Mouse (Mus musculus) lung, adult 2 months (tissue): ENCODE data around the gene Bst1. TPM values are rescaled to one million over a fixed set of nuclear protein-coding genes. Genes with fewer than 3 reads are reported as not detected.
A peak's percentile ranks its signal among the peaks of the same experiment; 100 is the strongest.

Source experiments
- DNase-seq: peaks from one replicate; pipeline ENCODE4 v3.0.0; 2022
- H3K4me1 ChIP-seq: fragments of 200-500 bp; 2 replicates; pipeline ENCODE4 v1.6.1; 2011; ENCODE audit warnings: low read length; ENCODE audit not compliant: control insufficient read depth, insufficient read depth
- H3K4me3 ChIP-seq: fragments of 200-500 bp; replicated peaks from 2 replicates; pipeline ENCODE3; 2011; ENCODE audit warnings: low read depth, mild to moderate bottlenecking, control low read depth, low read length; ENCODE audit errors: extremely low read depth
- CTCF ChIP-seq: fragments of 200-500 bp; IDR thresholded peaks from 2 replicates; pipeline ENCODE4 v1.5.1; 2011; ENCODE audit warnings: mild to moderate bottlenecking, low read length, control low read depth; ENCODE audit not compliant: insufficient read depth
- POLR2A ChIP-seq: fragments of 200-500 bp; IDR thresholded peaks from 2 replicates; pipeline ENCODE4 v1.6.1; 2011; ENCODE audit warnings: low read depth, mild to moderate bottlenecking, control low read depth, low read length, borderline replicate concordance; ENCODE audit errors: extremely low read depth
- WGBS: fragments of 180-500 bp; shearing (Covaris S2); methylation state at CpG from one replicate; pipeline ENCODE4 v1.1.7; 2018; 5-methylcytosine and 5-hydroxymethylcytosine counted together
- polyA plus RNA-seq: library from polyadenylated mRNA; depleted of rRNA; stranded (reverse); fragments of >200 nt; gene quantifications from 2 replicates; pipeline ENCODE4 v1.2.3, GENCODE M21; 2012; rRNA removed

Gene Bst1
- polyA plus RNA-seq, 1 experiment = 8.4 TPM

DNA sequence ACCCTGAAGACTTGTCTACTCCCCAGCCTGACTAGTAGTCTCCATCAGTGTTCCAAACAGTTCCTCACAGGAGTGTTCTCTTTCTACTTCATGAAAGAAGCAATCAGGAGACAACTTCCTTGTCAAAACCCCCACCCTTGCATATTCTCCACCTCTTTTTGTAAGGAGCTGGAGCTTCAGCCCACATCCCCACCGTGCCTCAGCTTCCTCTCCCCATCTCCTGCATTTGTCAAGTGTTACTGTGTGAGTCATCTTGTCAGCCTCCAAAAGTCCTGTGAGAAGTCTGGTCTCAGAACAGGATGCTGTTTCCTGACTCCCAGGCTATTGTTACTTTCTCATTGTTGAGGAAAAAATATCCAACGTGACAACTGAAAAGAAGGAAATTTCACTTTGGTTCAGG, 46.6 kb downstream of the Bst1 start:
- no peak for DNase-seq

DNA sequence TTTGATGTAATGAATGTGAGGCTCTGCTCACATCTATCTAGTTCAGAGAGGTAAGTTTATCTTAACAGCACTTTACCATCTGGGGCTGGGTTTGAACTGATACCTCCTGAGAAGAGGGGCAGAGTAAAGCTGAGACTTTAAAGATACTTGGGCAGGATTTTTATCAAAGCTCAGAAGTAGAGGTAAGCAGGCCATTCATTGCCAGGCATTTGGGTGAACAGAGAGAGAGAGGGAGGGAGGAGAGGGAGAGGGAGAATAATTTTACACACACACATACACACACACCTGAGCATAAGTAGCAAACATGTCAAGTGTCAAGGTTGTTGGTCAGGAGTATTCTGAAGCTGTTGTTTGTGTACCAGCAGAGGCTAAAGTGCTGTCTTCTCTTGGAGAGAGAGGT, 49.6 kb downstream of the Bst1 start, which contains the start of gene Cd38:
TSS of gene Cd38 (plus strand) at position 301 of the 400 bp plus-strand sequence.
- no peak for DNase-seq

More for the DNA sequence above, 46.6 kb downstream of the Bst1 start:
- Histone ChIP-seq H3K4me3 (no peak overlapping the region), H3K4me1 (no peaks in the 10 kb centered on the region; the same call in 1 of the 2 replicates)
- TF ChIP-seq CTCF (no peak), POLR2A (no peak)
- WGBS = 56% methylated on average over 2 of the region's 2 CpGs

DNA sequence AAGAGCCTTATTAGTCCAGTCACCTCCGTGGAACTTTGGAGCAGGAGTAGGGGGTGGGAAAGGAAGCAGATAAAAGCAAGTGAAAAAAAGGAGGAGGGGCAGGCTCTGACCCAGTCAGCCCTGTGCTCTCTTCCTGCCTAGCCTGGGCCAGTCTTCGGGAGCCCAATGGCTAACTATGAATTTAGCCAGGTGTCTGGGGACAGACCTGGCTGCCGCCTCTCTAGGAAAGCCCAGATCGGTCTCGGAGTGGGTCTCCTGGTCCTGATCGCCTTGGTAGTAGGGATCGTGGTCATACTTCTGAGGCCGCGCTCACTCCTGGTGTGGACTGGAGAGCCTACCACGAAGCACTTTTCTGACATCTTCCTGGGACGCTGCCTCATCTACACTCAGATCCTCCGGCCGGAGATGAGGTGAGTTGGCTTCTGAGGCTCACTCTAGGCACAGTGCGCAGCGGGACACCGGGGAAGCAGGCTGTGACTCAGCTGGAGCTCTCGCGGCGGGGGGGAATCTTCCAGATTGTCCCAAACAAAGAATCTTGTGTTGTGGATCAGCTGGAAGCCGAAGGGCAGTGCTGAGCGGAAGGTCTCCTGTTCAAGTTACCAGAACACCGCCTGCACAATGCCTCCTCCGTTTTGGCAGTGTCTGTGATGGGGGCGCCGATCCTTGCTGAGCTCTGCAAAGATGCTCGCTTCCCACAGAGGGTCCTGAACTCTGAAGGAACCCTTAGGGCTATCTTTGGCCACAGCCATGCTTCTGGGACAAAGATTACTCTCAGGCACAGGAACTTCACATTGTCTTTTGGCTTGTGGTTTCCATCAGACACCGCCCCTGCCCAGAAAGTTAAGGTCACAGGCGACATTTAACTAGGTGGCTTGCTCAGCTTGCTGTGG, 50.3 kb downstream of the Bst1 start:
- peak; percentile 43 for DNase-seq
- 3% methylated on average over 28 of the region's 28 CpGs for WGBS
- peak overlapping the region; percentile 82 for H3K4me3 ChIP-seq
- H3K4me1 ChIP-seq = peaks cover 2% of the 10 kb centered on the region; the same call in 1 of the 2 replicates
- TF ChIP-seq POLR2A (peak; percentile 44; the same call in 1 of the 2 replicates), CTCF (no peak)

More for the DNA sequence above, 49.6 kb downstream of the Bst1 start, which contains the start of gene Cd38:
- peak within 1 kb of the TSS; percentile 82 for H3K4me3 ChIP-seq
- TF ChIP-seq CTCF = no peak
- no peak for TF ChIP-seq POLR2A
- H3K4me1 ChIP-seq = peaks cover 2% of the 10 kb centered on the region; the same call in 1 of the 2 replicates

DNA sequence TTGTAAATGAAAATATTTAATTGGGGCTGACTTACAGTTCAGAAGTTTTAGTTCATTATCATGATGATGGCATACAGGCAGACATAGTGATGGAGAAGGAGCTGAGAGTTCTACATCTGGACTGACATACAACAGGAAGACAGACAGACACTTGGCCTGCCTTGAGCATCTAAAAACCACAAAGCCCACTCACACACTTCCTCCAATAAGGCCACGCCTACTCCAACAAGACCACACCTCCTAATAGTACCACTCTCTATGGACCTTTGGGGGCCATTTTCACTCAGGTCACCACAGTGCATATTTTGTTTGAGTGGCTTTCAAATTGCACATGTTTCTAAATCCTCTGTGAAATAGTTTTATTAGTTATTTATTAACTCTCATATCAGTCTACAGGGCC, 53.2 kb downstream of the Bst1 start:
- DNase-seq = no peak
- no peak for TF ChIP-seq CTCF
- TF ChIP-seq POLR2A = no peak
- WGBS = 63% methylated on average over 1 of the region's 1 CpGs
- Histone ChIP-seq H3K4me1 (peaks cover 2% of the 10 kb centered on the region; the same call in 1 of the 2 replicates), H3K4me3 (no peak overlapping the region)

DNA sequence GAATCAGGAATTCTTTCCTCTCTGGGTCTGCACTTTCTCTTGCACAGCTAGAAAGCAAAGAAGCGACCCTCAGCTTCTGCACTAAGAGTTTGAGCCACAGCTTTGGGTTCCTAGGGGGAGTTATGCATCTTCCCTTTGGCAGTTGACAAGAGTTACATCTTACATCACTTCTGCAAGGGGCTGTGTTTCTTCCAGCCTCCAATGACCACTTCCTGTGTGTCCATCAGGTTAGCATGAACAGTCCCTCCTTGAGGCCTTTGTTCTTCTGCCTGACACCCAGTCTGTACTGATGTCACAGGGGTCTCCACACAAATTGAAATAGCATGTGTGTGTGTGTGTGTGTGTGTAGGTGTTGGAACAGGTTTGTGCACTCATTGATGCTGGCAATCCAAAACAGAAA, 54.0 kb downstream of the Bst1 start:
- Histone ChIP-seq H3K4me1 (peaks cover 2% of the 10 kb centered on the region; the same call in 1 of the 2 replicates), H3K4me3 (no peak overlapping the region)
- no peak for DNase-seq
- TF ChIP-seq CTCF (no peak), POLR2A (no peak)
- 59% methylated on average over 1 of the region's 1 CpGs for WGBS

DNA sequence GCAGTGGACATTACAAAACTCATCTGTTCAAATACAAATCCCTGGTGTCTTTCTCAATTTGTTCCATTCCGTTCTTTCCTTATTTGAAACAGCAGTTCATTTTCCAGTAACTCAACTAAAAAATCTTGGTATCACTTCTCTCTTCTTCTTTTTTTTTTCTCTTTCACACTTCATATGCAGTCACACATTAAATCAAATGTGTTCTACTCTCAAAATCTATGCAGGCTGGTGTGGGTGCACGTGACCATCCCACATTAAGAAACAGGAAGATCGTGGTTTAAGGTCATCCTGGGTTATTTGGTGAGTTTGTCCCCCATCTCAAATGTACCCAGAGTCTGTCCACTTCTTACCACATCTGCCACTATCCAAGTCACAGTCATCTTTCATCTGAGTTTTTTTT, 63.3 kb downstream of the Bst1 start:
- Histone ChIP-seq H3K4me1 (peaks cover 3% of the 10 kb centered on the region), H3K4me3 (no peak overlapping the region)
- TF ChIP-seq CTCF = no peak
- no peak for TF ChIP-seq POLR2A
- WGBS = 72% methylated on average over 3 of the region's 3 CpGs
- DNase-seq = no peak

DNA sequence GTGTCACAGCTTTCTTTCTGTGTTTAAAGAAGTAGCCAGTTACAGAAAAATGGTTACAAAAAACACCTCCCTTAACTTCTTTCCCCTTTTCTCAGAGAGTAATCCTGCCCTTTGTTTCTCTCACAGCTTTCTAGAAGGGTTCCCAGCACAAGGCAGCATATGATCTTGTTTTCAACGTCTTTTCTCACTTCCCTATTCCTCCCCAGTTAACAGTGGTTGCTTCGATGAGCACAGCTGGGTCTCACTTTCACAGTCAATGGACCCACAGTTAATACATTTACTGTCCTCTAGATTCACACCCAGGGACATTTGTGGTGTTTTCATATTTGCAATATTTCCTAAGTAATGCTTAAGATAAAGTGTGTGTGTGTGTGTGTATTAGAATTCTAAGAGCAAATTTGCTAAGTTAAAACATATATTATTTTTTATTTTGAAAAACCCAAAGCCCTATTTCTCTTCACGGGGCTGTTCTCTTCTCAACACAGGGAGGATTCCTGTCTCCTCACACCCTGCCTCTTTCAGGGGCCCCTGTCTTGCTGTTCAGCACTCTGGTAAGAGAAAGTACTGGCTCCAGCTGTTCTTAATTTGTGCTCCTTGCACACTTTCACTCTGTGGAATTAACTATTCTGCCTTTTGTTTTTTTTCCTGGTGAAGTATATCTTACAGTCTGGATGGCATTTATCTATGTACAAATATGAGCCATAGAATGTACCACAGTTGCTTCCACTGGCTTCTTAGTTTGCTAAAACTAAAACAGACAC, 66.6 kb downstream of the Bst1 start:
- DNase-seq = no peak
- WGBS = 33% methylated on average over 3 of the region's 3 CpGs

DNA sequence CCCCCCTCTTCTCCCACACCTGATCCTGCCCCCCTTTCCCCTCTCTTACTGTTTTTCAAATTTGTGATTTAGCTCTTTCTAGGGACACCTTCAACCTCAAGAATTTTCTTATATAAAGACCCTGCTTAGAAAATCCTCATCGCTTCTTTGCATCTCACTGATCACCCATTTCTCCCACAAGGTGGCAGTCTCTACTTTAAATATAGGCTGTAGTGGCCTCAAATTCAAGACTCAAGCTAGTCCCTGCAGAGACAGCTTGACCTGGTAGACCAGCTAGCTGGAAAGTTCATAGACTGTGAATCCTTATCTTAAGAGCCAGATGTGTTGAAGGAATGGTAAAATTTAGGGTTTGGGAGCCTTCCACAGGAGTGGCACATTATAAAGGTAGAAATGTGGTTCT, 73.7 kb downstream of the Bst1 start:
- DNase-seq = no peak
- TF ChIP-seq POLR2A (no peak), CTCF (no peak)
- H3K4me1 ChIP-seq = peaks cover 2% of the 10 kb centered on the region; the same call in 1 of the 2 replicates
- H3K4me3 ChIP-seq = no peak overlapping the region
- WGBS = 28% methylated on average over 1 of the region's 1 CpGs

More for the DNA sequence above, 66.6 kb downstream of the Bst1 start:
- no peak for TF ChIP-seq CTCF
- TF ChIP-seq POLR2A = no peak
- H3K4me1 ChIP-seq = peaks cover 5% of the 10 kb centered on the region
- H3K4me3 ChIP-seq = no peak overlapping the region

Other genes starting within 250 kb of the Bst1 start
- 4.0 and 6.3 TPM in 2 replicates for gene Cc2d2a, start 156.5 kb upstream of the Bst1 start, polyA plus RNA-seq
- 20.3 and 31.4 TPM in 2 replicates for gene Fbxl5, start 2.8 kb downstream of the Bst1 start, polyA plus RNA-seq
- 20.9 and 22.2 TPM in 2 replicates for gene Cd38, start 49.7 kb downstream of the Bst1 start, polyA plus RNA-seq
- 0.34 TPM in 1 of 2 replicates, not detected in the other for gene Gm7879, start 94.3 kb downstream of the Bst1 start, polyA plus RNA-seq
- 10.3 and 18.4 TPM in 2 replicates for gene Fgfbp1, start 162.9 kb downstream of the Bst1 start, polyA plus RNA-seq